Mouse (Mus musculus): ENCODE data around the gene Stoml1. TPM values are rescaled to one million over a fixed set of nuclear protein-coding genes. Genes with fewer than 3 reads are reported as not detected.
A peak's percentile ranks its signal among the peaks of the same experiment; 100 is the strongest.

Gene Stoml1
- polyA plus RNA-seq (2015; fragmentation: Nextera tagmentation; extraction: Ambion mirVana): 30.1 and 30.3 TPM in 2 replicates

- Histone ChIP-seq H3K9me3 (no peaks in the 10 kb centered on the region), H3K4me1 (peaks cover 19% of the 10 kb centered on the region), H3K4me2 (peak within 1 kb of the TSS; percentile 75), H3K4me3 (peak within 1 kb of the TSS; percentile 78), H3K36me3 (peaks cover 8% of the 10 kb centered on the region), H3K27ac (peak within 1 kb of the TSS; percentile 56), H3K27me3 (no peaks in the 10 kb centered on the region), H3K9ac (peak within 1 kb of the TSS; percentile 70)
- under 1% methylated on average over 31 of the region's 31 CpGs for WGBS
- peak; percentile 96 for ATAC-seq (ENCODE audit: borderline replicate concordance, extremely low read depth, low FRiP score, low TSS enrichment)
Measured at GRCm38 (mm10) chr9:58253033-58253804, at the start of gene Stoml1. Gene Stoml1, plus strand, starts transcription at chr9:58253164.

GRCm38 (mm10) chr9:58203516-58204447, 49.2 kb upstream of the Stoml1 start, which contains the start of the genes Islr and Islr2:
Gene Islr, minus strand, starts transcription at chr9:58204306.
Gene Islr2, minus strand, starts transcription at chr9:58204319.
- WGBS: 2% methylated on average over 42 of the region's 42 CpGs
- Histone ChIP-seq H3K27me3 (peaks cover 68% of the 10 kb centered on the region), H3K9ac (peak within 1 kb of the TSS; percentile 24; the same call in 1 of the 2 replicates)

GRCm38 (mm10) chr9:58204448-58205000, 48.4 kb upstream of the Stoml1 start:
- peak; percentile 80; the same call in 1 of the 2 replicates for ATAC-seq (ENCODE audit: borderline replicate concordance, extremely low read depth, low FRiP score, low TSS enrichment)
- H3K4me2 ChIP-seq: peak overlapping the region; percentile 68
- no peaks in the 10 kb centered on the region for H3K9me3 ChIP-seq
- WGBS: 3% methylated on average over 18 of the region's 18 CpGs
- H3K4me1 ChIP-seq: peaks cover 13% of the 10 kb centered on the region
- no peak overlapping the region for H3K27ac ChIP-seq
- no peaks in the 10 kb centered on the region for H3K36me3 ChIP-seq
- H3K27me3 ChIP-seq: peaks cover 61% of the 10 kb centered on the region
- peak overlapping the region; percentile 24; the same call in 1 of the 2 replicates for H3K9ac ChIP-seq
- peak overlapping the region; percentile 42 for H3K4me3 ChIP-seq

More at GRCm38 (mm10) chr9:58203516-58204447, 49.2 kb upstream of the Stoml1 start, which contains the start of the genes Islr and Islr2:
- ATAC-seq (ENCODE audit: borderline replicate concordance, extremely low read depth, low FRiP score, low TSS enrichment): peak; percentile 74; the same call in 1 of the 2 replicates
- H3K9me3 ChIP-seq: no peaks in the 10 kb centered on the region
- no peaks in the 10 kb centered on the region for H3K36me3 ChIP-seq
- peak within 1 kb of the TSS; percentile 68 for H3K4me2 ChIP-seq
- H3K4me1 ChIP-seq: peaks cover 18% of the 10 kb centered on the region
- H3K27ac ChIP-seq: no peak within 1 kb of the TSS
- H3K4me3 ChIP-seq: peak within 1 kb of the TSS; percentile 42

GRCm38 (mm10) chr9:58206013-58206412, 47.0 kb upstream of the Stoml1 start:
- 83% methylated on average over 7 of the region's 7 CpGs for WGBS
- H3K9me3 ChIP-seq: no peaks in the 10 kb centered on the region
- H3K36me3 ChIP-seq: no peaks in the 10 kb centered on the region
- no peak for ATAC-seq (ENCODE audit: borderline replicate concordance, extremely low read depth, low FRiP score, low TSS enrichment)
- H3K27me3 ChIP-seq: peaks cover 46% of the 10 kb centered on the region
- H3K4me1 ChIP-seq: peaks cover 13% of the 10 kb centered on the region
- H3K4me2 ChIP-seq: no peak overlapping the region
- H3K9ac ChIP-seq: no peak overlapping the region
- H3K27ac ChIP-seq: no peak overlapping the region
- H3K4me3 ChIP-seq: no peak overlapping the region

- ATAC-seq (ENCODE audit: borderline replicate concordance, extremely low read depth, low FRiP score, low TSS enrichment): no peak
- WGBS: 66% methylated on average over 8 of the region's 8 CpGs
- Histone ChIP-seq H3K9ac (no peak overlapping the region), H3K27ac (no peak overlapping the region), H3K27me3 (peaks cover 14% of the 10 kb centered on the region; the same call in 1 of the 2 replicates), H3K36me3 (no peaks in the 10 kb centered on the region), H3K4me1 (peaks cover 11% of the 10 kb centered on the region), H3K4me3 (no peak overlapping the region), H3K4me2 (no peak overlapping the region), H3K9me3 (no peaks in the 10 kb centered on the region)
Measured at GRCm38 (mm10) chr9:58209462-58210303, 43.3 kb upstream of the Stoml1 start.

- no peak for ATAC-seq (ENCODE audit: borderline replicate concordance, extremely low read depth, low FRiP score, low TSS enrichment)
Measured at GRCm38 (mm10) chr9:58210304-58210627, 42.7 kb upstream of the Stoml1 start.

GRCm38 (mm10) chr9:58213377-58213776, 39.6 kb upstream of the Stoml1 start:
- H3K27ac ChIP-seq: no peak overlapping the region
- 43% methylated on average over 5 of the region's 5 CpGs for WGBS
- H3K9me3 ChIP-seq: no peaks in the 10 kb centered on the region
- peaks cover 17% of the 10 kb centered on the region for H3K4me1 ChIP-seq
- no peak overlapping the region for H3K4me2 ChIP-seq
- no peak overlapping the region for H3K4me3 ChIP-seq
- no peak overlapping the region for H3K9ac ChIP-seq
- no peak for ATAC-seq (ENCODE audit: borderline replicate concordance, extremely low read depth, low FRiP score, low TSS enrichment)
- H3K36me3 ChIP-seq: no peaks in the 10 kb centered on the region
- no peaks in the 10 kb centered on the region for H3K27me3 ChIP-seq

More at GRCm38 (mm10) chr9:58210304-58210627, 42.7 kb upstream of the Stoml1 start:
- no peaks in the 10 kb centered on the region for H3K9me3 ChIP-seq
- H3K27ac ChIP-seq: no peak overlapping the region
- peaks cover 17% of the 10 kb centered on the region for H3K4me1 ChIP-seq
- no peak overlapping the region for H3K4me2 ChIP-seq
- WGBS: 61% methylated on average over 2 of the region's 2 CpGs
- peaks cover 14% of the 10 kb centered on the region; the same call in 1 of the 2 replicates for H3K27me3 ChIP-seq
- H3K36me3 ChIP-seq: no peaks in the 10 kb centered on the region
- H3K9ac ChIP-seq: no peak overlapping the region
- no peak overlapping the region for H3K4me3 ChIP-seq

GRCm38 (mm10) chr9:58213865-58214264, 39.1 kb upstream of the Stoml1 start:
- Histone ChIP-seq H3K9ac (no peak overlapping the region), H3K4me3 (no peak overlapping the region), H3K36me3 (no peaks in the 10 kb centered on the region), H3K27ac (no peak overlapping the region), H3K4me1 (peaks cover 17% of the 10 kb centered on the region), H3K9me3 (no peaks in the 10 kb centered on the region), H3K4me2 (no peak overlapping the region), H3K27me3 (no peaks in the 10 kb centered on the region)
- 11% methylated on average over 5 of the region's 5 CpGs for WGBS
- ATAC-seq (ENCODE audit: borderline replicate concordance, extremely low read depth, low FRiP score, low TSS enrichment): peak; percentile 58; the same call in 1 of the 2 replicates

- 0 out of 2 replicates have a peak overlapping the region, but pooled peaks have one; percentile 29 for H3K27ac ChIP-seq
- H3K4me2 ChIP-seq: no peak overlapping the region
- WGBS: 36% methylated on average over 8 of the region's 8 CpGs
- no peak overlapping the region for H3K9ac ChIP-seq
- peaks cover 17% of the 10 kb centered on the region for H3K4me1 ChIP-seq
- peaks cover under 1% of the 10 kb centered on the region; the same call in 1 of the 2 replicates for H3K36me3 ChIP-seq
- H3K27me3 ChIP-seq: no peaks in the 10 kb centered on the region
- no peak overlapping the region for H3K4me3 ChIP-seq
- ATAC-seq (ENCODE audit: borderline replicate concordance, extremely low read depth, low FRiP score, low TSS enrichment): peak; percentile 43; the same call in 1 of the 2 replicates
- no peaks in the 10 kb centered on the region for H3K9me3 ChIP-seq
Measured at GRCm38 (mm10) chr9:58214519-58215180, 38.3 kb upstream of the Stoml1 start.

GRCm38 (mm10) chr9:58216402-58216801, 36.6 kb upstream of the Stoml1 start:
- 54% methylated on average over 6 of the region's 6 CpGs for WGBS
- no peak for ATAC-seq (ENCODE audit: borderline replicate concordance, extremely low read depth, low FRiP score, low TSS enrichment)

More at GRCm38 (mm10) chr9:58216402-58216801, 36.6 kb upstream of the Stoml1 start:
- Histone ChIP-seq H3K4me3 (no peak overlapping the region), H3K9ac (no peak overlapping the region), H3K4me2 (no peak overlapping the region), H3K4me1 (peaks cover 17% of the 10 kb centered on the region), H3K9me3 (no peaks in the 10 kb centered on the region), H3K27me3 (no peaks in the 10 kb centered on the region), H3K36me3 (peaks cover 4% of the 10 kb centered on the region; the same call in 1 of the 2 replicates), H3K27ac (no peak overlapping the region)

All from lung, embryonic 15.5 days (tissue).